Mouse (Mus musculus): Measurements from ENCODE around the gene Dohh. TPM values are rescaled to one million over a fixed set of nuclear protein-coding genes. Genes with fewer than 3 reads are reported as not detected.

Gene Dohh
- polyA plus RNA-seq, 1 experiment from 2014 or later: 69.7 TPM

DNA sequence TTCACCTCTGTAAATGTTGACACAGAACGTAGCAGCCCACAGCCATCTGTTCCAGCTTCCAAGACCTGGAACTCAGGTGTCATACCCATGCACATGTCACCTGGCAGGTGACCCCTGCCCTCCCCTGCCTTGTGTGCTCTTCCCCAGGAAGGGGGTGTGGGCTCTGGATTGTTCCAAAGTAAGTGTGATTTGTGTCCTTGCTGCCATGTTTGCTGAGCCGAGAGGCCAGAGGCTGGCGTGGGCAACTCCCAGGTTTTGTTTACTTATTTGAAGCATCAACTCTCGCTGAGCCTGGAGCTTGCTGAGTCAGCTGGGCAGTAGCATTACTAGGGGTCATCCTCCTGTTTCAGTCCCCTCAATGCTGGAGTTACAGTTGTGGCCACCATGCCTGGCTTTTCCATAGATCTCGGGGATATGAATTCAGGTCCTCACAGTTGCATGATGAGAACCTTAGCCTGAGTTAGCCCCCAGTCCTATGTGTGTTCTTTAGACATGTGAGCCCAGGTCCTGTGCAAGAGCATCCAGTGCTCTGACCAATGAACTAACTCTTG lies 4.4 kb downstream of the Dohh start, which contains the start of gene Gm48552:
Gene Gm48552, plus strand, starts transcription at position 501 of the 551 bp plus-strand sequence.
- Histone ChIP-seq H3K4me1 (peaks cover 42% of the 10 kb centered on the region), H3K4me3 (no peak within 1 kb of the TSS), H3K4me2 (no peak within 1 kb of the TSS), H3K36me3 (peaks cover 46% of the 10 kb centered on the region), H3K27me3 (replicated peaks) (no peaks in the 10 kb centered on the region), H3K9me3 (no peaks in the 10 kb centered on the region), H3K9ac (peak within 1 kb of the TSS; percentile 69), H3K27ac (replicated peaks) (peak within 1 kb of the TSS; percentile 68)
- no peak for ATAC-seq (ENCODE audit: extremely low read depth, insufficient number of reproducible peaks, low FRiP score, low TSS enrichment)
- 83% methylated on average over 5 of the region's 5 CpGs for WGBS

DNA sequence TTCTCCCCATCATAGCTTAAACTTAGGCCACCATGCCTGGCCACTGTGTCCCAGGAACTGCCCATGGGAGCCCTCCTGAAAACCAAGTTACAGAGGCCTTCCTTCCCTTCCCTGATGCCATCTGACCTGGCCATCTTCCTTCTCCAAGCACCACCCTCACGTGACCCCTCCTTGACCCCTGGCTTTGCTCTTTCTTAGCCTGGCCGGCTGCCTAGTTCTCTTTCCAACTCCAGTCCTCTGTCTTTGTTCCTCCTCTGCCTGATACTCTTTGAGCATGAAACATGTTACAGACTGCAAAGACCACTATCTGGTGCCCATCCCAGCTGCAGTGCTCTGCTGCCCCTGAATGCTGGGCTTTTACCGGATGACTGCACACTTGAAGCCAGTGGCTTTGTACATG lies 5.1 kb downstream of the Dohh start:
- H3K4me2 ChIP-seq: no peak overlapping the region
- H3K4me3 ChIP-seq: no peak overlapping the region
- no peak for ATAC-seq (ENCODE audit: extremely low read depth, insufficient number of reproducible peaks, low FRiP score, low TSS enrichment)
- peaks cover 48% of the 10 kb centered on the region for H3K4me1 ChIP-seq
- 58% methylated on average over 3 of the region's 3 CpGs for WGBS
- peaks cover 46% of the 10 kb centered on the region for H3K36me3 ChIP-seq
- peak overlapping the region; percentile 69 for H3K9ac ChIP-seq
- H3K27ac ChIP-seq (replicated peaks): peak overlapping the region; percentile 68
- H3K9me3 ChIP-seq: no peaks in the 10 kb centered on the region
- H3K27me3 ChIP-seq (replicated peaks): no peaks in the 10 kb centered on the region

DNA sequence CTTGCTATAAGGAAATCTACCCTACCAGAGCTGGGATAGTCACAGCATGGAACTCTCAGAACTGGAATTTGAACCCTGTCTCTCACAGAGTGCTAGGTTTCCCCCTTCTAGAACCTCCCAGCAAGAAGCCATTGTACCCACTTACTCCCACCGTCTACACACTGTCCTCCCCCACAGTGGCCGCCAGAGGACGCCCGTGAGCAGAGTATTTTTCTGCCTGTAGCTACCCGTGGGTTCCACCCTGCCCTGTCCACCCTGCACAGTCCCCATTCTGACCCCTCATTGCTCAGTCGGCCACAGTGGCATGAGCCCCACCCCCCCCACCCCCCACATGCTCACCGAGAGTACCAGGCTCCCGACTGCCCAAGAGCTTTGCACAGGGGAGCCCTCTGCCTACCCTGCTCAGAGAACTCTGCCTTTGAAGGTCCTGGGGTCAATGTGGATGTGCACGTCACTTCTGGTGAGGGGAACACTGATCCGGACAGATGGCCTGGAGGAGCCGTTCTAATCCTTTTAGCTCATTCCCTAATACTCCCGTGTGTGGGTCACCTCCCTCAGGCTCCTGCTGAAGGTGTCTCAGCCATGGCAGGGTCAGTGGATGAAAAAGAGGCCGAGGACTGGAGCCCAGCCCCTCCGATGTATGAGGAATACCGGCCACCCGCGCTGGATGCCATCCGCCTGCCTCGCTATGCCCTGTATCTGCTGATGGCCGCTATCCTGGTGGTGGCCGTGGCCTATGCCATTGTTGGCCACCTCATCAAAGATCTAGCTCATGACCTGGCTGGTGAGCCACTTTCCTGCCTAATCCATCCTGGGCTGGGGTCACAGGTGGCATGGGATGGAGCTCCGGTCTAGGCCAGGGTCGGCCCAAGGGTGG lies 5.8 kb downstream of the Dohh start:
- Histone ChIP-seq H3K27ac (replicated peaks) (peak overlapping the region; percentile 68), H3K9ac (peak overlapping the region; percentile 69), H3K9me3 (no peaks in the 10 kb centered on the region), H3K4me1 (peaks cover 45% of the 10 kb centered on the region), H3K27me3 (replicated peaks) (no peaks in the 10 kb centered on the region), H3K4me3 (no peak overlapping the region), H3K36me3 (peaks cover 46% of the 10 kb centered on the region), H3K4me2 (no peak overlapping the region)
- 58% methylated on average over 23 of the region's 23 CpGs for WGBS
- ATAC-seq (ENCODE audit: extremely low read depth, insufficient number of reproducible peaks, low FRiP score, low TSS enrichment): 0 out of 2 replicates have a peak, but pooled peaks have one; percentile 39

DNA sequence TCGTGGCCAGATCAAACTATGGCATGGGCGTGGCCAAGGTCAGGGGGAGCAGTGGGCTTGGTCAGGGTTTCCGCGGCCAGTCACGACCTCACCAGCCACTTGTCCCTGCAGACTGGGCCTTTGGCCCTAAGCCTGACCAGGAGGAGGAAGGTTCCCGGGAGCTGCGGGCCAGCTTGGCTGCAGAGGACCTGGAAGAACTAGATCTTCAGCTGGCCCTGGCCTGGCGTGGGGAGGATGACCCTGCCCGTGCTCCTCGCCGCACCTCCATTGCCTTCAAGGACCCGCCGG lies 6.4 kb downstream of the Dohh start:
- 84% methylated on average over 13 of the region's 13 CpGs for WGBS
- H3K4me2 ChIP-seq: no peak overlapping the region
- peak overlapping the region; percentile 69; the same call in 1 of the 2 replicates for H3K9ac ChIP-seq
- no peaks in the 10 kb centered on the region for H3K27me3 ChIP-seq (replicated peaks)
- ATAC-seq (ENCODE audit: extremely low read depth, insufficient number of reproducible peaks, low FRiP score, low TSS enrichment): no peak
- H3K9me3 ChIP-seq: no peaks in the 10 kb centered on the region
- H3K27ac ChIP-seq (replicated peaks): no peak overlapping the region
- peaks cover 45% of the 10 kb centered on the region for H3K36me3 ChIP-seq
- peaks cover 39% of the 10 kb centered on the region for H3K4me1 ChIP-seq
- H3K4me3 ChIP-seq: no peak overlapping the region

DNA sequence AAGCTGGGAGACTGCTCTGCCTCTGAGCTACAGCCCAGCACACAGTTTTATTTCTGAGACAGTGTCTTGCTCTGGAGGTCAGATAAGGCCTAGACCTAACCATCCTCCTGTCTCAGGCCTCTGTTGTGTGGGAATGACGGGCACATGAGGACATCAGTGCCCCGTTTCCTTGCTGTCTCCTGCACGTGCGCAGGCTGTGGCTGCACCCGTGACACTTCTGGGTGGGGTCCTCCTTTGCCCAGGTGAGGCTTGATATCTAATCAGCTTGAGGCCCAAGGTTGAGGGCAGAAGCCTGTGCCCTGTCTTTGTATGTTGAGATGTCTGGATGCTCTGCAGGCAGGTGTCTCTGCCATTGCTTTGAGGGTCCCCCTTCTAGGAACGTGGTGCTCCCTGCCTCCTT lies 8.0 kb downstream of the Dohh start:
- no peak for ATAC-seq (ENCODE audit: extremely low read depth, insufficient number of reproducible peaks, low FRiP score, low TSS enrichment)
- Histone ChIP-seq H3K9ac (peak overlapping the region; percentile 81; the same call in 1 of the 2 replicates), H3K9me3 (no peaks in the 10 kb centered on the region), H3K36me3 (peaks cover 37% of the 10 kb centered on the region), H3K27ac (replicated peaks) (no peak overlapping the region), H3K27me3 (replicated peaks) (no peaks in the 10 kb centered on the region), H3K4me2 (no peak overlapping the region), H3K4me1 (peaks cover 34% of the 10 kb centered on the region), H3K4me3 (no peak overlapping the region)
- 77% methylated on average over 6 of the region's 6 CpGs for WGBS

DNA sequence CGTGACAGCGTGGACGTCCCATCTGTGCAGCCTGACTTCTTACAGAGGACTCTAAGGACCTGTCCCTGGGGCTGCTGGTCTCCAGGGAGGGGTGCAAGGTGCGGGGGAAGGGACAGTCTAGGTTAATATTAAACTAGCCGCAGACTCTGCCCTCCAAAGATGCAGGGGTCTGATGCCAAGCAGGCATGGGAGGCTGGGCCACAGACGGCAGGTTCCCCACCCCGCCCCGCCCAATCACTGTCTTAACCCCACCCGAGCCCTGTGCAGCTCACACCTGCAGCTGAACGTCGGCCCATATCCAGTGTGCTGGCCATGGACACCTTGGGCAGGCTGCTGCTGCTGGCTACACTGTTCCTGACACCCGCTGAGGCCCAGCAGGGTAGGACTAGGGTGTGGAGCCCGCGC lies 8.6 kb downstream of the Dohh start, which contains the start of gene Smim24:
Gene Smim24, plus strand, starts transcription at position 271 of the 405 bp plus-strand sequence.
- peak within 1 kb of the TSS; percentile 71 for H3K4me2 ChIP-seq
- peak within 1 kb of the TSS; percentile 69 for H3K27ac ChIP-seq (replicated peaks)
- H3K9ac ChIP-seq: peak within 1 kb of the TSS; percentile 81
- H3K9me3 ChIP-seq: no peaks in the 10 kb centered on the region
- H3K27me3 ChIP-seq (replicated peaks): no peaks in the 10 kb centered on the region
- H3K4me3 ChIP-seq: peak within 1 kb of the TSS; percentile 45
- ATAC-seq (ENCODE audit: extremely low read depth, insufficient number of reproducible peaks, low FRiP score, low TSS enrichment): no peak
- WGBS: 59% methylated on average over 14 of the region's 14 CpGs
- H3K36me3 ChIP-seq: peaks cover 37% of the 10 kb centered on the region
- peaks cover 34% of the 10 kb centered on the region for H3K4me1 ChIP-seq

DNA sequence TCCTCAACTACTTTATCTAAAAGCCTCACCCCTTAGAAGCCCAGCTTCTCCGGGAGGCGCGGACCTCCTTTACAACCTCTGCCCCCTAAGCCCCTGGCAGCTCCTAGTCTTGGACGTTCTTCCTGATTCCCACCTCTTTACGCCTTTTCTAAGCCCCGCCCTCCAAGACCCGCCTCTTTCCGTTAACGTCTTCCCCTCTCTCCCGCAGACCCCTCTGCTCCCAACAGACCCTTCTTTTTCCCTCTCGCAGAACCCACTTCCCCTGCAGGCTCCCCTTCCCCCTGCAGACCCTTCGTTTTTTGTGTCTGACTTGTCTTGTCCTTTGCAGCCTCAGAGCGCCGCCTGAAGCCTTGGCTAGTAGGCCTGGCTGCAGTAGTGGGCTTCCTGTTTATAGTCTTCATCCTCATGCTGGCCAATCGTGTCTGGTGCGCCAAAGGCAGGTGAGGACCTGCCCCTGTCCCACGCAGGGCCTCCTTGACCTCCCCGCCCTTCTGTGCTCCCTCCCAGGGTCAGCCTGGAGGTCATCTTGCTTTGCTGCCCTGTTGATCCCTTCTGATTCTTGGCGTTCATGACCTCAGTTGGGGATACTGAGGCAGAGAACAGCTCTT lies 9.3 kb downstream of the Dohh start:
- peak overlapping the region; percentile 45 for H3K4me3 ChIP-seq
- H3K4me2 ChIP-seq: peak overlapping the region; percentile 71
- H3K4me1 ChIP-seq: peaks cover 34% of the 10 kb centered on the region
- no peaks in the 10 kb centered on the region for H3K9me3 ChIP-seq
- peak overlapping the region; percentile 81 for H3K9ac ChIP-seq
- H3K27me3 ChIP-seq (replicated peaks): no peaks in the 10 kb centered on the region
- H3K27ac ChIP-seq (replicated peaks): peak overlapping the region; percentile 69
- peaks cover 35% of the 10 kb centered on the region for H3K36me3 ChIP-seq
- 6% methylated on average over 19 of the region's 19 CpGs for WGBS
- ATAC-seq (ENCODE audit: extremely low read depth, insufficient number of reproducible peaks, low FRiP score, low TSS enrichment): no peak

DNA sequence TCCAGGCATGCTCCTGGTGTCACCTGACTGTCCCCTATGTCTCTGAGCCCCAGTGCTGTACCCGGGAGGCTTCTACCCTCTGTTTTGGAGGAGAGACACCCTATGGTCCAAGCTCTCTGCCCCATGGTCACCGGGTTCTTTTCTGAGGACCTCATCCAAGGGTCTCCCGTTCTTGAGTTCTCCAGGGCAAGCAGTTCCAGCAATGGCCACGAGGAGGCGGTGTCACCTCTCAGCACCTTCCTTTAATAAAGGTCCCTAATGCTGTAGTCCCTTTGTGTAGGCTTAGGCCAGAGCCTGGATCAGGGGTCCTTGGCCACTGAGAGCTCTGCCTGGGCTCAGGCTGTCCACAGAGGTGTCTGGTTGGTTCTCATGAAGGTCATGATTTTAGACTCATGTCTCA lies 10.9 kb downstream of the Dohh start:
- Histone ChIP-seq H3K4me3 (no peak overlapping the region), H3K9ac (no peak overlapping the region), H3K9me3 (no peaks in the 10 kb centered on the region), H3K27me3 (replicated peaks) (peaks cover 4% of the 10 kb centered on the region; the same call in 1 of the 2 replicates), H3K27ac (replicated peaks) (no peak overlapping the region), H3K4me2 (no peak overlapping the region), H3K4me1 (peaks cover 21% of the 10 kb centered on the region), H3K36me3 (peaks cover 43% of the 10 kb centered on the region)
- WGBS: 13% methylated on average over 5 of the region's 5 CpGs
- no peak for ATAC-seq (ENCODE audit: extremely low read depth, insufficient number of reproducible peaks, low FRiP score, low TSS enrichment)

DNA sequence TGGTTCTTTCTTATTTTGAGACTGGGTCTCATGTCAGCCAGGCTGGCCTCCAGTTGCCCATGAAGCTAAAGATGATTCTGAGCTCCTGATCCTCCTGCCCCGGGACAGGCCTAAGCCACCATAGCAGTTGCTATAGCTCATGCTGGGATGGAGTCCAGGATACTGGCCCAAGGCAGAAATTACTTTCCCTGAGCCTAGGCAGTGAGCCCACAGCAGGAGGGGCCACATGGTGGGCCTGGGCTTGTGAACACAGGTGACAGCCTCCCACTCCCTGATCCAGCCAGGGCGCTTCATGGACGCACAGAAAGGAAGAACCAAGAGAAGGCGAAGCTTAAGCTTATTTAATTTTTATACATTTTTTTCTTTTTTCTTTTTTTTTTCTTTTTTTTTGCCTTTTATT lies 11.6 kb downstream of the Dohh start:
- Histone ChIP-seq H3K36me3 (peaks cover 49% of the 10 kb centered on the region), H3K4me3 (no peak overlapping the region), H3K9me3 (no peaks in the 10 kb centered on the region), H3K27ac (replicated peaks) (no peak overlapping the region), H3K4me1 (peaks cover 26% of the 10 kb centered on the region), H3K27me3 (replicated peaks) (peaks cover 8% of the 10 kb centered on the region; the same call in 1 of the 2 replicates), H3K4me2 (no peak overlapping the region), H3K9ac (no peak overlapping the region)
- WGBS: 85% methylated on average over 4 of the region's 4 CpGs
- no peak for ATAC-seq (ENCODE audit: extremely low read depth, insufficient number of reproducible peaks, low FRiP score, low TSS enrichment)

DNA sequence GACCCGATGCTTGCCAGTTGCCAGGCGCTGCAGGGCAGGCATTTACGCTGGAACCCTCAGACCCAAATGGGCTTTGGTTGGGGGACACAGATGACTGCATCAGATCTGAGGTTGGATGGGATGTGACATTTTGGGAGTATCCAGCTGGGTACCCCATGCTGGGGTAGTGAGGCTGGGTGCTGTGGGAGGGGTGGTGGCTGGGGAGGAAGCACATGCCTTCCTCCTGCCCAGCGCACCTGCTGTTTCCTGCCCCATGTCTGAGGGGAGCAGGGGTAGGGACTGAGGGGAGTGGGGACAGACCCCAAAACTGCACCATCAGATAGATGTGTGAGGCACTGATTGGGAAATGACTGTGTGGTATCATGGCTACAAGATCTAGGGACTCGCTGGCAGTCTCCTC lies 12.5 kb downstream of the Dohh start:
- Histone ChIP-seq H3K4me1 (peaks cover 35% of the 10 kb centered on the region), H3K9ac (peak overlapping the region; percentile 50; the same call in 1 of the 2 replicates), H3K9me3 (no peaks in the 10 kb centered on the region), H3K36me3 (peaks cover 43% of the 10 kb centered on the region), H3K4me2 (no peak overlapping the region), H3K27ac (replicated peaks) (no peak overlapping the region), H3K27me3 (replicated peaks) (peaks cover 8% of the 10 kb centered on the region; the same call in 1 of the 2 replicates), H3K4me3 (no peak overlapping the region)
- 82% methylated on average over 5 of the region's 5 CpGs for WGBS
- ATAC-seq (ENCODE audit: extremely low read depth, insufficient number of reproducible peaks, low FRiP score, low TSS enrichment): no peak

DNA sequence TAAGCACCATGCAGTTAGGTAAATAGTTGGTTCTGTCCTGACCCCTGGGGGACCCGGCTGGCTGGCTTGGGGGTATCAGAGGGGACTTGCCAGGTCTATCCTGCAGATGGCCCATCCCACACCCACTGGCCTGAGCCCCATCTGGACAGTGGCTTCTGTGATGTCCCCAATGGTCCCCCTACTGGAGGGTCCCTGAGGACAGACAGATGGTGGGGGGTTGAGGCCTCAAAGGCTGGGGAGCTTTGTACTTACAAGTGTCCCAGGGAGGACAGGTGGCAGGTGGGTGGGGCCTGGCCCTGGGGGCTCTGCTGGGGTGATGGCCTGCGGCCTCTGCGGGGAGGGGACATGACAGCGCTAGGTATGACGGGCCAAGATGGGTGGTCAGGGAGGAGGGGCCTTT lies 15.1 kb downstream of the Dohh start:
- Histone ChIP-seq H3K9ac (no peak overlapping the region), H3K9me3 (no peaks in the 10 kb centered on the region), H3K27ac (replicated peaks) (no peak overlapping the region), H3K4me3 (no peak overlapping the region), H3K4me1 (peaks cover 42% of the 10 kb centered on the region), H3K36me3 (peaks cover 60% of the 10 kb centered on the region), H3K4me2 (no peak overlapping the region), H3K27me3 (replicated peaks) (peaks cover 8% of the 10 kb centered on the region; the same call in 1 of the 2 replicates)
- ATAC-seq (ENCODE audit: extremely low read depth, insufficient number of reproducible peaks, low FRiP score, low TSS enrichment): no peak
- 70% methylated on average over 5 of the region's 5 CpGs for WGBS

Data from heart, embryonic 13.5 days (tissue).